Mouse (Mus musculus) liver, adult 2 months (tissue): ENCODE data around the gene Gpm6b.

Source experiments
- CTCF ChIP-seq: fragments of 200-500 bp; IDR thresholded peaks from 2 replicates; pipeline ENCODE4 v1.5.1; 2011; ENCODE audit warnings: low read depth, low read length, control low read depth
- POLR2A ChIP-seq: fragments of 200-500 bp; IDR thresholded peaks from 2 replicates; pipeline ENCODE4 v1.6.1; 2011; ENCODE audit warnings: low read length, control low read depth; ENCODE audit not compliant: insufficient read depth; ENCODE audit errors: extremely low read depth

- TF ChIP-seq POLR2A (no peak), CTCF (no peak)
Measured at GRCm38 (mm10) chrX:166230515-166231267, 8.0 kb upstream of the Gpm6b start.
